Mouse (Mus musculus) cerebellum, postnatal 4 days (tissue): Measurements from ENCODE around the gene Kcnmb2.

ENCODE experiments used
- DNase-seq, 2 experiments: peaks; one replicate each; pipeline ENCODE4 v3.0.0; 2022; ENCODE audit warnings: low spot score in 2 of 2, mixed read lengths in 1 of 2

Kcnmb2 gene

GRCm38 (mm10) chr3:32144194-32144593, 241.9 kb downstream of the Kcnmb2 start:
- no peak for DNase-seq

- DNase-seq, result no peak
These were observed 242.3 kb downstream of the Kcnmb2 start for GRCm38 (mm10) chr3:32144655-32145054.

- no peak for DNase-seq
These were observed 245.4 kb downstream of the Kcnmb2 start for GRCm38 (mm10) chr3:32147739-32148138.

- no peak for DNase-seq
These were observed 247.7 kb downstream of the Kcnmb2 start for GRCm38 (mm10) chr3:32149851-32150570.

GRCm38 (mm10) chr3:32180519-32180918, 278.2 kb downstream of the Kcnmb2 start:
- no peak for DNase-seq

- DNase-seq, result no peak
These were observed 283.7 kb downstream of the Kcnmb2 start for GRCm38 (mm10) chr3:32185855-32186522.

- peak; percentile 38 to 54 for DNase-seq
These were observed 286.2 kb downstream of the Kcnmb2 start for GRCm38 (mm10) chr3:32188521-32188920.

GRCm38 (mm10) chr3:32188955-32189354, 286.6 kb downstream of the Kcnmb2 start:
- DNase-seq, result no peak

GRCm38 (mm10) chr3:32189956-32190355, 287.6 kb downstream of the Kcnmb2 start:
- no peak for DNase-seq

GRCm38 (mm10) chr3:32194014-32194413, 291.7 kb downstream of the Kcnmb2 start:
- DNase-seq, result no peak

- DNase-seq, result no peak
These were observed 324.4 kb downstream of the Kcnmb2 start for GRCm38 (mm10) chr3:32226755-32227154.

GRCm38 (mm10) chr3:32236766-32237165, 334.5 kb downstream of the Kcnmb2 start:
- DNase-seq, result no peak
